Mouse (Mus musculus) stomach, postnatal 0 days (tissue): Measurements from ENCODE around the gene Casp4.

Experiments used
- CTCF ChIP-seq: IDR thresholded peaks from 2 replicates; pipeline ENCODE4 v1.5.1; 2016; ENCODE audit warnings: antibody characterized with exemption, low read depth, mild to moderate bottlenecking, moderate library complexity
- EP300 ChIP-seq: optimal IDR thresholded peaks from 2 replicates; pipeline ENCODE3; 2016; ENCODE audit warnings: antibody characterized with exemption

GRCm38 (mm10) chr9:5311435-5311834, 2.8 kb downstream of the Casp4 start:
- TF ChIP-seq CTCF (no peak), EP300 (no peak)
